Mouse (Mus musculus) heart, embryonic 16.5 days (tissue): Measurements from ENCODE around the gene Tulp1. TPM values are rescaled to one million over a fixed set of nuclear protein-coding genes. Genes with fewer than 3 reads are reported as not detected.

ENCODE experiments used
- ATAC-seq: fragments of 200-750 bp; cut with Nextera tagmentation; replicated peaks from 2 replicates; pipeline ENCODE4 v1.8.0; 2017; ENCODE audit warnings: moderate number of reproducible peaks; ENCODE audit not compliant: insufficient read depth, low FRiP score; ENCODE audit errors: extremely low read depth
- H3K27ac ChIP-seq: fragments of 300-500 bp; sonication (generic); 2 replicates; pipeline ENCODE4 v1.5.1; 2014; ENCODE audit warnings: mild to moderate bottlenecking, low read length, control low read depth, moderate library complexity
- H3K27me3 ChIP-seq: fragments of 300-500 bp; sonication (generic); 2 replicates; pipeline ENCODE4 v1.6.1; 2014; ENCODE audit warnings: low read length, mixed read lengths; ENCODE audit not compliant: control insufficient read depth, insufficient read depth
- H3K36me3 ChIP-seq: fragments of 300-500 bp; sonication (generic); 2 replicates; pipeline ENCODE4 v1.6.1; 2014; ENCODE audit not compliant: control insufficient read depth, insufficient read depth
- H3K4me1 ChIP-seq: fragments of 300-500 bp; sonication (generic); 2 replicates; pipeline ENCODE4 v1.6.1; 2014; ENCODE audit warnings: low read length, mixed read lengths; ENCODE audit not compliant: control insufficient read depth, insufficient read depth
- H3K4me2 ChIP-seq: fragments of 300-500 bp; sonication (generic); 2 replicates; pipeline ENCODE4 v1.6.1; 2014; ENCODE audit warnings: low read depth, mild to moderate bottlenecking, control low read depth, low read length
- H3K4me3 ChIP-seq: fragments of 300-500 bp; sonication (generic); 2 replicates; pipeline ENCODE4 v1.5.1; 2014; ENCODE audit warnings: mild to moderate bottlenecking, control low read depth, low read length
- H3K9ac ChIP-seq: fragments of 300-500 bp; sonication (generic); 2 replicates; pipeline ENCODE4 v1.6.1; 2014; ENCODE audit warnings: low read length, control low read depth
- H3K9me3 ChIP-seq: fragments of 300-500 bp; sonication (generic); replicated peaks from 2 replicates; pipeline ENCODE4 v1.6.1; 2016; ENCODE audit warnings: low read length; ENCODE audit not compliant: control insufficient read depth
- WGBS: fragments of 180-500 bp; shearing (Covaris S2); extraction: QIAGEN DNeasy Blood & Tissue Kit; methylation state at CpG from one replicate; pipeline ENCODE4 v1.1.7; 2014; 5-methylcytosine and 5-hydroxymethylcytosine counted together
- polyA plus RNA-seq: library from polyadenylated mRNA; unstranded; fragments of >200 nt; fragmentation: Nextera tagmentation; extraction: Ambion mirVana; gene quantifications from 2 replicates; pipeline ENCODE4 v1.2.1, GENCODE M21; 2015

Tulp1 gene
- polyA plus RNA-seq, 1 experiment from 2014 or later, result 2.1 TPM

- Histone ChIP-seq H3K4me2 (no peak overlapping the region), H3K9me3 (no peaks in the 10 kb centered on the region), H3K36me3 (peaks cover 12% of the 10 kb centered on the region), H3K27me3 (no peaks in the 10 kb centered on the region), H3K27ac (no peak overlapping the region), H3K9ac (no peak overlapping the region), H3K4me3 (no peak overlapping the region), H3K4me1 (no peaks in the 10 kb centered on the region)
- no peak for ATAC-seq
- 61% methylated on average over 7 of the region's 7 CpGs for WGBS
These were observed 30.0 kb upstream of the Tulp1 start for GRCm38 (mm10) chr17:28394994-28395393.

DNA sequence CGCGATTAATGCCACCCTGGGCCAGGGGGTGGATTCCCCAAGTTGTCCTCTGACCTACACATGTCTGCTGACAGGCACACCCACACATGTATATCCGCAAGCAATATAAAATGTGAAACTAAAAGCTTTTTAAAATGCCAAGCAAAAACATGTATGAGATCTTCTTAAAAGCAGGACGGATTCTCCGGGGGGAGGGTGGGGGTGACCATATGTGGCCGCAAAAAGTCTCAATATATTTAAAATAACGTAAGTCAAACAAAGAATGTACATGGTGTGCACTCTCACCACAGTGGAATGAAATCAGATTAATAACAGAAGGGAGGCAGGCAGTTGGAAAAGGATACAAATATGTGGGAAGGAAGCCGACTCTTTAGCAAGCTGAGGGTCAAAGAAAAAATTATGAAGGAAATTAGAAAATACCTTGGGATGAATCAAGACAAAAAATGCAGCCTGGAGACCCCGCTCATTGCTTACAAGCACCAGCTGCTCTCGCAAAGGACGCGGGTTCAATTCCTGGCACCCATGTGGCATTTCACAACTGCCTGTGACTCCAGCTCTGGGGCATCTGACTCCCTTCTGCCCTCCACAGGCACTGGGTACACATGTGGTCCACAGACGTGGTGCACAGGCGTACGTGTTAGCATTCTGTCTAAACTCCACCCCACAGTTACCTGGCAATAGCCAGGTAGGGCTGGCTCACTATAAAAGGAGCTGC, 29.2 kb upstream of the Tulp1 start:
- Histone ChIP-seq H3K4me2 (no peak overlapping the region), H3K9me3 (no peaks in the 10 kb centered on the region), H3K27ac (no peak overlapping the region), H3K9ac (no peak overlapping the region), H3K4me3 (no peak overlapping the region), H3K36me3 (peaks cover 6% of the 10 kb centered on the region; the same call in 1 of the 2 replicates), H3K4me1 (no peaks in the 10 kb centered on the region), H3K27me3 (0 out of 2 replicates have a peak, but pooled peaks cover 4% of the 10 kb centered on the region)
- ATAC-seq, result no peak
- 78% methylated on average over 15 of the region's 15 CpGs for WGBS

GRCm38 (mm10) chr17:28391568-28392432, 26.8 kb upstream of the Tulp1 start:
- Histone ChIP-seq H3K27me3 (peaks cover 16% of the 10 kb centered on the region), H3K27ac (no peak overlapping the region), H3K4me3 (no peak overlapping the region), H3K4me2 (peak overlapping the region; percentile 46), H3K9ac (no peak overlapping the region), H3K9me3 (no peaks in the 10 kb centered on the region), H3K4me1 (no peaks in the 10 kb centered on the region), H3K36me3 (no peaks in the 10 kb centered on the region)
- ATAC-seq, result no peak
- 8% methylated on average over 22 of the region's 25 CpGs for WGBS

- Histone ChIP-seq H3K36me3 (no peaks in the 10 kb centered on the region), H3K27me3 (peaks cover 22% of the 10 kb centered on the region), H3K9ac (no peak overlapping the region), H3K9me3 (no peaks in the 10 kb centered on the region), H3K4me1 (no peaks in the 10 kb centered on the region; the same call in 1 of the 2 replicates), H3K4me3 (no peak overlapping the region), H3K27ac (no peak overlapping the region), H3K4me2 (no peak overlapping the region)
- whole genome bisulfite sequencing, result 73% methylated on average over 3 of the region's 3 CpGs
- no peak for ATAC-seq
These were observed 23.5 kb upstream of the Tulp1 start for GRCm38 (mm10) chr17:28388534-28388933.

- no peaks in the 10 kb centered on the region; the same call in 1 of the 2 replicates for H3K4me1 ChIP-seq
- H3K36me3 ChIP-seq, result no peaks in the 10 kb centered on the region
- H3K9ac ChIP-seq, result no peak overlapping the region
- ATAC-seq, result peak; percentile 18; the same call in 1 of the 2 replicates
- H3K9me3 ChIP-seq, result no peaks in the 10 kb centered on the region
- H3K27ac ChIP-seq, result no peak overlapping the region
- peak overlapping the region; percentile 51; the same call in 1 of the 2 replicates for H3K4me2 ChIP-seq
- WGBS, result 5% methylated on average over 23 of the region's 23 CpGs
- 0 out of 2 replicates have a peak overlapping the region, but pooled peaks have one; percentile 19 for H3K4me3 ChIP-seq
- peaks cover 22% of the 10 kb centered on the region for H3K27me3 ChIP-seq
These were observed 21.3 kb upstream of the Tulp1 start for GRCm38 (mm10) chr17:28386150-28386905.

DNA sequence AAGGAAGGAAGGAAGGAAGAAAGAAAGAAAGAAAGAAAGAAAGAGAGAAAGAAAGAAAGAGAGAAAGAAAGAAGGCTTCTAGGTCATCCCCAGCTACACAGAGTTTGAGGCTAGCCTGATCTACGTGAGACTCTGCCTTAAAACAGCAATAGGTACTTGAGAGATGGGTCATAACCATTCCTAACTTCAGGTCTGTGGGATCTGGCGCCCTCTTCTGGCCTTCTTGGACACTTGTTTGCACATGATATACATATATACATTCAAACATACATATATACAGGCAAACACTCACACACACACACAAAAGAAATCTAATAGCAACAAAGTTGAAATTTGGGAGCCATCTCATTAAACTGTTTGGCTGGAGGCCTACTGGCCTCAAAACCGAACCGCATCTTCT, 19.3 kb upstream of the Tulp1 start:
- H3K36me3 ChIP-seq, result no peaks in the 10 kb centered on the region
- H3K9me3 ChIP-seq, result no peaks in the 10 kb centered on the region
- H3K27ac ChIP-seq, result no peak overlapping the region
- peaks cover 22% of the 10 kb centered on the region for H3K27me3 ChIP-seq
- H3K4me1 ChIP-seq, result no peaks in the 10 kb centered on the region; the same call in 1 of the 2 replicates
- no peak overlapping the region for H3K4me3 ChIP-seq
- WGBS, result 68% methylated on average over 4 of the region's 4 CpGs
- no peak overlapping the region for H3K9ac ChIP-seq
- H3K4me2 ChIP-seq, result no peak overlapping the region
- no peak for ATAC-seq

GRCm38 (mm10) chr17:28380255-28380654, 15.2 kb upstream of the Tulp1 start:
- WGBS, result 8% methylated on average over 6 of the region's 6 CpGs
- Histone ChIP-seq H3K4me2 (no peak overlapping the region), H3K9me3 (no peaks in the 10 kb centered on the region), H3K9ac (no peak overlapping the region), H3K36me3 (no peaks in the 10 kb centered on the region), H3K4me1 (no peaks in the 10 kb centered on the region), H3K27ac (no peak overlapping the region), H3K4me3 (no peak overlapping the region), H3K27me3 (peaks cover 15% of the 10 kb centered on the region)
- no peak for ATAC-seq

GRCm38 (mm10) chr17:28375592-28376061, 10.6 kb upstream of the Tulp1 start:
- H3K4me2 ChIP-seq, result no peak overlapping the region
- H3K4me3 ChIP-seq, result no peak overlapping the region

More at GRCm38 (mm10) chr17:28375592-28376061, 10.6 kb upstream of the Tulp1 start:
- Histone ChIP-seq H3K9me3 (no peaks in the 10 kb centered on the region), H3K4me1 (no peaks in the 10 kb centered on the region; the same call in 1 of the 2 replicates), H3K36me3 (no peaks in the 10 kb centered on the region), H3K27ac (no peak overlapping the region), H3K27me3 (peaks cover 27% of the 10 kb centered on the region), H3K9ac (no peak overlapping the region)
- ATAC-seq, result no peak
- WGBS, result 9% methylated on average over 17 of the region's 17 CpGs
